Mouse (Mus musculus): ENCODE results near the gene C330007P06Rik.
"Not testable (repeated sequence)": the region's sequence is repeated elsewhere in the genome, so short reads cannot be mapped to it uniquely, and the experiment has no call there.

The C330007P06Rik gene

DNA sequence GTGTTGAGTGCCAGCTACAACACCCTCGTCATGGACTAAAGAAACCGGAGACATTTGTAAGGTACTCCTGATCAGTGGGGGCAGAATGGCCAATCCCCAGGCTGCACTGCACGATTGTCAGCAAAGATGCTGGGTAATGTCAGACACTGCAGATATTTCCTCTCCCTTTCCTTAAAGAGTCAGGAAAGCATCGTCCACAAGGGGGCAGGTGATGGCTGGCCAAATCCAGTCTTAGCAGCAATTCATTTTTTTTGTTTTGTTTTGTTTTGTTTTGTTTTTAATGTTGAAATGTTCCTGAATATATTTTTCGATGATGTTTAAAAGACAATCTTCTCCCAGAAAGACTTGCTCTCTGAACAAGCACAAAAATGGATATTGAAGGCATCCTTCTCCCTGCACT lies 62.5 kb downstream of the C330007P06Rik start:
- in situ Hi-C loops (cut with MboI; ENCODE audit: low pct_unique_long_range_greater_than_20kb in 1 of 2, low sequenced_read_pairs in 2 of 2, unreplicated experiment in 1 of 2) = no loop called here

DNA sequence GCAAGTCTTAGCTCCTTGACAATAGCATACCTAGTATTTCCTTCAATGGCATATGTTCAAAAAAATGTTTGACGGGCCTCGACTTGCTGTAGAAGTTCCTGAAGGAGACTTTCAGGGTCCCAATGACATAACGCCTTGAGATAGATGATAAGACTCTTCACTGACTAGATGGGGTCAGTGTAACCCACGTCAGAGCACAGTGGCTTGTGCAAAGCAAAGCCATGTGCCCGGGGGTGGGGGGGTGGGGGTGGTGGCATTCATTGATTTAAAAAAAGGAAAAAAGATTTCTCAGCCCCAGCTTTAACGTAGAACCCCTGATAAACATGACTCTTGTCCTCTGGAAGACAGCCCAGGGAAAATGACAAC lies 65.6 kb downstream of the C330007P06Rik start:
- in situ Hi-C loops (cut with MboI; ENCODE audit: low pct_unique_long_range_greater_than_20kb in 1 of 2, low sequenced_read_pairs in 2 of 2, unreplicated experiment in 1 of 2) = no loop called here

DNA sequence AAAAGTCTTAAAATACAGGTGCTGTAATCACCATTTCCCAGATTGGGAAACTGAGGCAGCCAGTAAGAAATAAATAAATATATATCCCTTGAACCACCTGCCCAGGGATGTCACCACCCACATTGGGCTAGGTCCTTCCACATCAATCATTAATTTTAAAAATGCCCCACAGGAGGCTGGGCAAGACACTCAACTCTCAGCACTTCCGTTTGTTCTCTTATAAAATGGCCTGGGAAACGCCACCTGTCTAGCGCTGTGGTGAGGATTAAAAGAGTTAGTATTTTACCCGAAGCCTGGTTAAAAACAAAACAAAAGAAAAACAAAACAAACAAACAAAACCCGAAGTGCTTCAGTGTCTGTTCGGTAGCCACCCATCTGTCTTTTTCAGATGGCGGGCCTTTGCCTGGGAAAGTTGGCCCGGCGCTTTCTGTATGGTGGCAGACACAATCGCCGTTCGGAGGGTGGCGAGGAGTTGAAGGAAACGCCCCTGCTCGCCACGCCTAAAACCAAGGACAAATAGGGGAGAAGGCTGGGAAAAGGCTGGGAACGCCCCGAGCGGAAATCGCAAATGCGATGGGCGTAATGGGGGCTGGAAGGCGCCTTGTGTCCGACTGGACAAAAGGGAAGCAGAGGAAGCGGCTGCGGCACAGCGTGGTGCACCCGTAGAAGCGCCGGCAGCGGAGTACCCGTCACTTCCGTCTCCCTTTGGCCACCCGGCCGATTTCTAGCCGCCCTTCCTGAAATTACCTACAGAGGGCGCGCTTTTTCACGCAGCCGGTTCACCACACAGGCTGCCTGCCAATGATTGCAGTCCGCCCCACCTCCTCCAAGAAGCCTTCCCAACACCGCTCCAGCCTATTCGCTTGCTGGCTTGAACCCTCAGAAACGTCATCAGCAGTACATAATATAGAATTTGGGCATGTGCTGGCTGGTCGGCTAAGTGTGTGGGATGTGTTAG lies 66.3 kb downstream of the C330007P06Rik start:
- in situ Hi-C loops (cut with MboI; ENCODE audit: low pct_unique_long_range_greater_than_20kb in 1 of 2, low sequenced_read_pairs in 2 of 2, unreplicated experiment in 1 of 2) = no loop called here

DNA sequence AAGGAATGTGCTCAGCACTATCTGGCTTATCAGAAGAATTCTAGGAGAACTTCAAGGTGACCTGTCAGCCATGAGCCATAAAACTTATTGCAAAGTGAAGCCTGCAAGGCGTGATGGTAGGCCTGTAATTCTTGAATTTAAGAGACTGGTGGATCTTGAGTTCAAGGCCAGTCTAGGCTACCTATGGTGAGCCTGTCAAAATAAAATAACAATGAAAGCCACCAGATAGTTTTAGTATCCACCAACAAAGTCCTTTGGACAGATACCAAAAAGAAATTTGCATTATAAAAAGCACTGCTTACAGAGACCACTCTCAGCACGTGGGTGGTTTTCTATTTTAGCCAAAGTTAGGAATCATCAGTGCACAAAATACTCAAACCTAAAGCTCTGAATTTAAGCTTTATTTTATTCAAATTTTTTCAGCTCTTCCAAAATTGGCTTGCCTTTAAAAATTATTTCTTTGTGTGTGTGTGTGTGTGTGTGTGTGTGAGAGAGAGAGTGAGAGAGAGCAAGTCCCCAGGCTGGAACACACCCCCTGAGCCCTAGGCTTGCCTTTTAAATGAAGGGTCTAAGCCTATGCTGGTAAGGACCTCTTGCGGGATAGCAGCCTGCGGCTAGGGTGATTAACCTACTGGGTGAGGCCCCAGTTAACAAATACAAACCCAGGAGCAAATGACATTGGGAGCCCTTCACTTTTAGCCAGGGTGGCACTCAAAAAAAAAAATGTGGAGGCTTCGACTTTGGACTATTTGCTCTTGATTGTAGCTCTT lies 68.3 kb downstream of the C330007P06Rik start:
- in situ Hi-C loops (cut with MboI; ENCODE audit: low pct_unique_long_range_greater_than_20kb in 1 of 2, low sequenced_read_pairs in 2 of 2, unreplicated experiment in 1 of 2) = no loop called here

DNA sequence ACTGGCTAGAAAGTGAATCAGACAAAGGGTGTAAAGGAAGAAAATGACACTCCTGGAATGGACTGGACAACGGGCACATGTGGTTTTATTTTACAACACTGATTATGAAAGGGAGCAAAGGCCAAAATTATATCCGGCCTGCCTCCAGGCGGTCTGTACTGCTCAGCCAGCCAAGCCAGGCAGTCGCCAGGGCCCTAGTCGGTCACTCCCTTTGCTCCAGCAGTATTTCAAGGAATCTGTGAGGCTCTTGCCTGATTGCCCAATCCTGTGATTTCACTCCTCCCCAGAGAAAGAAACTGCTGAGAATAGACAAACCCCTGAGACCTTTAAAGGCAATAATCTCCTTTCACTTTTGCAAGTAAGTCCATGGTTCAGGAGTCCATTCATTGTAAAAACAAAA lies 69.7 kb downstream of the C330007P06Rik start:
- in situ Hi-C loops (cut with MboI; ENCODE audit: low pct_unique_long_range_greater_than_20kb in 1 of 2, low sequenced_read_pairs in 2 of 2, unreplicated experiment in 1 of 2) = no loop called here

DNA sequence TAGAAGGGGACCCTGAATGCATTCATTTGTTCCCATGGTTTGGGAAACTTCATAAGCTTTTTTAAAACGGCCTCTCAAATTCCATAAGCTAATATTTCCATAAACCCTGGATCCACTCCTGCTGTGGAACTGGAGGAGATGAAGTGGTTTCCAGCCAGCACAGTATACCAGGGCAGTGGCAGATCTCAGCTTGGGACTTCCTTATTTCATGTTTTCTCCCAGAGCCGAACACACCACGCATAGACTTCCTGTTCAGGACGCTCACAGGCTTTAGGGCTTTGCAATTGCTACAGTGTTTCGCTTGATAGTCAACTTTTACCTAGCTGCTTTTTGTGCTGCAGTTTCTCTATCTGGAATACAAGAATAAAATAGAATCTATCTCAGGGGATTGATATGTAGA lies 70.7 kb downstream of the C330007P06Rik start:
- in situ Hi-C loops (cut with MboI; ENCODE audit: low pct_unique_long_range_greater_than_20kb in 1 of 2, low sequenced_read_pairs in 2 of 2, unreplicated experiment in 1 of 2) = no loop called here

DNA sequence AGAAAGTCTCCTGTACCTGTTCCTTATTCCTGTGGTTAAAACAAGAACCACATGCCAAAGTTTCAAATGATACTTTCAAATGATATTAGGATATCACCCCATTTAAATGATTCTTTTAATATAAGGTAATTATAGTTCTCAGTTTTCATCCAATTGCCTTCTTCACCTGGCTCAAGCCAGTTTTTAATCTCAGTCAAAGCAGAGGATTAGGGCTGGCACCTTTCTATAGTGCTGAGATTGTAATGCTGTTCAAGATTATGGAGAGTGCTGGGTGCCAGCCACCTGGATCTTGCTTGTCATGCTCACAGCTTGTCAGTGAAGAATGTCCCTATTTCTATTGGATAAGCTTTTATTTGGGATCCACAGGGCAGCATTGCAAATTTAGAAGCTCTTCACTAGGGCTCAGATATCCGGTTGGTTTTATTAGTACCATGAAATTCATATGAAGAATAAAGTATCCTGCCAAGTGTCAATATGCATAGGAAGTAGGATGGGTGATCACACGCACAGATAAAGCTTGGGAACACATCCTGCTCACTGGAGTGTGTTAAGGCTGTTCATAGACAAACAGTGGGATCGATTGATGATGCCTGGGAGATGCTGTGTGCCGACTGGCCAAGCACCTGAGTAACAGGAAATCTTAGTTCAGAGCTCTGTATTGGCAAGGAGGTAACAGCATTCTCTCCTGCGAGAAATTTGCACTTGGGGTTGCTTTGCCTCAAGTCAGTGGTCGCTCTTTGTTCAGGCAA lies 74.6 kb downstream of the C330007P06Rik start:
- in situ Hi-C loops (cut with MboI; ENCODE audit: low pct_unique_long_range_greater_than_20kb in 1 of 2, low sequenced_read_pairs in 2 of 2, unreplicated experiment in 1 of 2) = no loop called here

DNA sequence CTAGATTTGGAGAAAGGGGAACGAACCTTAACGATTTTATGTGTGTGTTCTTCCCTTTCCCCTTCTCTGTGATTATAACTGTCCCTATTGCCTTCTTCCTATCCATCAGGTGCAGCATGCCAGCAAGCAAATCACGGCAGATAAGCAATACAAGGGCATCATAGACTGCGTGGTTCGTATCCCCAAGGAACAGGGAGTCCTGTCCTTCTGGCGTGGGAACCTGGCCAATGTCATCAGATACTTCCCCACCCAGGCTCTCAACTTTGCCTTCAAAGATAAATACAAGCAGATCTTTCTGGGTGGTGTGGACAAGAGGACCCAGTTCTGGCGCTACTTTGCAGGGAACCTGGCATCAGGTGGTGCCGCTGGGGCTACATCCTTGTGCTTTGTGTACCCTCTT lies 77.2 kb downstream of the C330007P06Rik start:
- in situ Hi-C loops (cut with MboI; ENCODE audit: low pct_unique_long_range_greater_than_20kb in 1 of 2, low sequenced_read_pairs in 2 of 2, unreplicated experiment in 1 of 2) = not testable (repeated sequence)

DNA sequence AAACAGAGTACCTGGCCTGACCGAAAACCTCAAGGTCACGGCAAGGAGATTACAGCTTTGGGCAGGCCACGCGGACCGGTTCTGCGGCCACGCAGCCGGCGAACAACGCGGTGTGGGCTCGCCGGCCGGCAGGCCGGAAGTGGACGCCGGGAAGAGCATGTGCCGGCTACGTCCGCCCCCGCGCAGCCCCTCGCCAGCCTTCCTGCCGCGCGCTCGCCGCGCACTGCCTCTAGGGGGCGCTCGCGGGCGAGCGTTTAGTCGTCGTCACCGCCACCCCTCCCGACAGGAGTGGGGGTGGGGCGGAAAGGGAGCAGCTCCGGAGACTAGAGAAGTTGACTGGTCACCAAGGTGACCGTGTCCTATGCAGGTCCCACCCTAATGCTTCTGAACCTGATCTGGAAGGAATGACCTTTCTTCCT lies 77.7 kb downstream of the C330007P06Rik start:
- in situ Hi-C loops (cut with MboI; ENCODE audit: low pct_unique_long_range_greater_than_20kb in 1 of 2, low sequenced_read_pairs in 2 of 2, unreplicated experiment in 1 of 2) = no loop called here

DNA sequence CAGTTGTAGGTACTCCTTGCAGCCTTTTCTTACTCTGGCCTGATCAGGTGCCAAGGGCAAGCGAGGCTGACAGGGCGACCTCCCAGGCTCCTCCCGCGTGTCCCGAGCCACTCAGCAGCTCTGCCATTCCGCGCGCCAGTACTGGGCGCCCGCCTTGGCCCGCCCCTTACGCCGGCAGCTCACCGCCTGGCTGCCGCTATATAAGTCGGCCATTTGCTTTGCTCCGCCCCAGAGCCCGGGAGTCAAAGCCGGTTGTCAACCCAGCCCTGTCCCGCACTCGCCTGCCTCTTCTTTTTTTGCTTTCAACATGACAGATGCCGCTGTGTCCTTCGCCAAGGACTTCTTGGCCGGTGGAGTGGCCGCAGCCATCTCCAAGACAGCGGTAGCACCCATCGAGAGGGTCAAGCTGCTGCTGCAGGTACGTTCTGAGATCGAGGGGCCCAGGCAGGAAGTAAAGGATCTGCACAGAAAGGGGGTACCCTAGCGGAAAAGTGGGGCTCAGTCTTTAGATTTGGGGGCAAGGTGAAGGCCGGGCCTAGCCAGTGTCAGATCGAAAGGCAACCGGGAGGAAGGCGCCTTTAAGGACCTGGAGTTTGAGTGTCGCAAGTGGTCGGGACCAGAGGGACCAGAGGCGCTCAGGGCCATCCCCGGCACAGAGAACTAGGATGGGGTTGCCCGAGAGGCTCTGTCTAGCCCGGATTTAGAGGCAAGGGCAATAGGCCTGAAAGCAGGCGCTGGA lies 78.3 kb downstream of the C330007P06Rik start, which contains the start of gene Slc25a5:
Gene Slc25a5, plus strand, starts transcription at position 228 of the 739 bp plus-strand sequence.
- in situ Hi-C loops (cut with MboI; ENCODE audit: low pct_unique_long_range_greater_than_20kb in 1 of 2, low sequenced_read_pairs in 2 of 2, unreplicated experiment in 1 of 2) = no loop called here

DNA sequence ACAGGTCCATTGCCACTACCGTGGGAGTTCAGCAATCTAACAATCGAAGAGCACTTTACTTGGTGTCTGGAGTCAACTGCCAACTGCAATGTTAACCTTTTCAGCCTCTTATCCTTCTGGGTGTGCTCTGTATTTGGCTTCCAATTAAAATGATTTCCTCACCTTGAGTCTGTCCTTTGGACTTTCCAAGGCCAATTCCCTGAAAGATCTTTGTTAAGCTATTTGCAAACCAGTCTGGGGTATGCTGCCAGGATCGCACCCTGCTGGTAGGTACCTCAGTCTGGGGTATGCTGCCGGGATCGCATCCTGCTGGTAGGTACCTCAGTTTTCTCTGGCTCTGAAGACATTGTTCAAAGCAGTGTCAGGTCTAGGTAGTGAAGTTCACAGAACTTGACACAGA lies 79.3 kb downstream of the C330007P06Rik start:
- in situ Hi-C loops (cut with MboI; ENCODE audit: low pct_unique_long_range_greater_than_20kb in 1 of 2, low sequenced_read_pairs in 2 of 2, unreplicated experiment in 1 of 2) = no loop called here

DNA sequence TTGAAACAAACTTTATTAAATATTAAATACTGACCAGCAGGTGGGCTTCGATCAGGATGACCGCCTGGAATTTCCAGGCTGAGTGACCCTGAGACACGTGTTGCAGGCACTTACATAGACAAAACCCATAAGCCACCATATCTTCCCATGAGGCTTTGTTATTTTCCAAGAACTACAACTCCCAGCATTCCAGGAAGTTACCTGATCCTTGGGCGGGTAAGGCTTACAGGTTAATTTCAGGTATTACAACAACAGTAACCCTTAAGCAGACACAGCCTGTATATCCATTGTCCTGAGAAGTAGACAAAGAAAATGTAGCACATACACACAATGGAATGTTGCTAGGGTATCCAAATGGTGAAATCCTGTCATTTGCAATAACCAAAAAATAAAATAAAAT lies 84.6 kb downstream of the C330007P06Rik start:
- in situ Hi-C loops (cut with MboI; ENCODE audit: low pct_unique_long_range_greater_than_20kb in 1 of 2, low sequenced_read_pairs in 2 of 2, unreplicated experiment in 1 of 2) = no loop called here

DNA sequence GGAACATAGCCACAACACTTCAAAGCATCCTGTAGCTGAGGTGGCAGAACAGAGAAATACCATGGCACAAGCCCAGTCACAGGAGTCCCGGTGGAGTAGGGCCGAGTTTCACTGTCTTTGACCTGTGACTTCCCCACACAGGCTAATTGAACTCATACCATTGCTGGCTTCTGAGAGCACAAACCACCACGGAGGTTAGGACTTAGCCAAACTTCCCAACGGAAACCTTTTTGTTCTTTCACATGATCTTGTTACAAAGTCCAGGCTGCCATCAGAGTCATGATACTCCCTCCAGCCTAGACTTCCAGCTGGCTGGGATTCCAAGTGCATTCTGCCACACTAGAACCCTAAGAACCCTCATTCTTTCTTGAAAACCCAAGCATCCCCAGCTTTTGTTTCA lies 96.2 kb downstream of the C330007P06Rik start:
- in situ Hi-C loops (cut with MboI; ENCODE audit: low pct_unique_long_range_greater_than_20kb in 1 of 2, low sequenced_read_pairs in 2 of 2, unreplicated experiment in 1 of 2) = no loop called here

DNA sequence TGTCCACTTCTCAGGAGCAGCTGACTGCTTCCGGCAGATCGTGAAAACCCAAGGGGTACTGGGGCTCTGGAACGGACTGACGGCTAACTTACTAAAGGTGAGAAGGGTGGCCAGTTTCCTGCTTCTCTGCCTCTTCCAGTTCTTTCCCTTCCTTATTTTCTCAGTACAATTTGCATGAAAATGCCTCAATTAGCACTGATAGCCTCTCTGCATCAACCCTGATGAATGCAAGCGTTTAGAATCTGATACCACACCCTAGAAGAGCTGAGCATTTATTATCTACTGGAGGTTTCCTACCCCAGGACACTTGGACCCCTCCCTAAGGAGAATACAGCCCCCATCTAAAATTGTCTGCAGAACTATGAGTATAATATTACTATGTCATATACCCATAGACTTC lies 98.4 kb downstream of the C330007P06Rik start:
- in situ Hi-C loops (cut with MboI; ENCODE audit: low pct_unique_long_range_greater_than_20kb in 1 of 2, low sequenced_read_pairs in 2 of 2, unreplicated experiment in 1 of 2) = no loop called here
